Mouse (Mus musculus): ENCODE results near the gene A630076J17Rik.

A630076J17Rik gene

GRCm38 (mm10) chr3:107230527-107230926 is at the start of gene A630076J17Rik:
Gene A630076J17Rik (plus strand): TSS chr3:107230614.
- no peak for DNase-seq (ENCODE audit: low read depth, low spot score)

DNA sequence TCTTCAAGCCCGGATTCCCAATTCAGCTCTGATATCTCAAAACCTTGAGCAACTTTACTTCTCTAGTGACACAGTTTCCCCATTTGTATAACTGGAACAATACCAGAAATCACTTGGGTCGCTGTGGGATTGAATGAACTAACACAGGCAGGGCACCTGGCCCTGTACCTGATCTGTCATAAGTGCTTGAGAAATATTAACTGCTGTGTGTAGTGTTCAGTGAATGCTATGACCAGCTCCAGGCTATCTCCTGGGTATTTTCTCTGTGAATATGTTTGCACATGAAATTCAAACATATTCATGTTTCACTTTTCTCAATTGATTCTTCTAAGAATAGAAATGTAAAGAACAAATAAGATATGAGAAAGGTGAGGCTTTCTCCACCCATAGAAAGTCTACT is 49.6 kb upstream of the A630076J17Rik start:
- no peak for DNase-seq (ENCODE audit: low read depth, low spot score)

DNA sequence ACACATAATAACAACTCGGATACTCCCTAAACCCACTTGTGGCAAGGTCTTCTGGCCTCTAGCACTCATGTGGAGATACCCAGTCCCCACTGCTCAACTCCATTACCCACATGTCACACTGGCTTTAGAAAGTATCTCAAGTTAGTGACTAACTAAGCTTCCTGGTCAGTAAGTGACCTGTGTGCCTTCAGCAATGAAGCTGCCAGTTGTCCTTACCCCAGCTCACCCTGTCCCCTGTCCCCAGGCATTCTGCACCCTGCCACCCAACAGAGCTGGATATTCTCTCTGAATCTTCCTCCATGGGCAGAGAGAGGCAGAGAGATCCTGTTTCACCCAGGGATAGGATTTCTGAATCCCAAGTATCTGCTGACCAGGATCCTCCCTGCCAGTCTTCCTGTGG is 47.7 kb upstream of the A630076J17Rik start, which contains the start of gene Kcna10:
Gene Kcna10 (plus strand): TSS at position 301 of the 400 bp plus-strand sequence.
- no peak for DNase-seq (ENCODE audit: low read depth, low spot score)

DNA sequence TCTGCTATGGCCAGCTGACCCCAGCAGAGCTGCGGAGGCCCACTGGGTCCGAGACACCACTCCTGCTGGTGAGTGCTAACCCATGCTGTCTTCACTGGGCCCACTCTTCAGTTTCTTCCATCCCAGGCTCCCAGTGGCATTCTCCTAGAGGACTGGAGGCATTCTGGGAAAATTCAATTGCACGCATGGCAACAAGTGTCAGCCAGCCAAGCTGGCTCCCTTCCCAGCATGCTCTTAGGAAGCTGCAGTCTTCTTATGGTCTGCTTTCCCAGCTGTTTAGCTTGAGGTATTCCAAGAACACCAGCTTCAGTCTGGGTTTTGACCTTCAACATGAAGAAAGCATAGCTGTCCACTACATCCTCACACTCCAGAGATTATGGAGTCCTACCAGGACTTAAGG is 47.2 kb upstream of the A630076J17Rik start:
- DNase-seq (ENCODE audit: low read depth, low spot score), result no peak

GRCm38 (mm10) chr3:107185597-107185996 is 44.8 kb upstream of the A630076J17Rik start:
- DNase-seq (ENCODE audit: low read depth, low spot score), result no peak

DNA sequence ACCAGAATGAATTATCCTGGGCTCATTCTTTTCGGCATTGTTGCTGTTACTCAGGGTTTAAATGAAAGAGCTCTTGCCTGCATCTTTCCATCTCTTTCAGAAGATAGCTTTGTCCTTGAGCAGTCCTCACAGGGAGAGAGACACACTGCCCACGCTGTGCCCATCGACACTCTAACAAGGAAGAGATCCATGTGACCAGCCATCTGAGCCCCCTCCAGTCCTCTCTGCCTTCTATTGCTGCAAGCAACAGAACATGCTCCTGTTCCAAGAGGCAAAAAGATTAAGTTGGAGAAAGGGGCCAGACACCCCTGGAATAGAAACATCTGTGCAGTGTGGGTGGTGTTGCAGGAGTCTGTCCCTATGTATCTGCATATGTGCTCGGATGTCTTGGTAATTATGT is 43.4 kb upstream of the A630076J17Rik start:
- no peak for DNase-seq (ENCODE audit: low read depth, low spot score)

GRCm38 (mm10) chr3:107188226-107188899 is 42.1 kb upstream of the A630076J17Rik start:
- DNase-seq (ENCODE audit: low read depth, low spot score), result peak; percentile 52

DNA sequence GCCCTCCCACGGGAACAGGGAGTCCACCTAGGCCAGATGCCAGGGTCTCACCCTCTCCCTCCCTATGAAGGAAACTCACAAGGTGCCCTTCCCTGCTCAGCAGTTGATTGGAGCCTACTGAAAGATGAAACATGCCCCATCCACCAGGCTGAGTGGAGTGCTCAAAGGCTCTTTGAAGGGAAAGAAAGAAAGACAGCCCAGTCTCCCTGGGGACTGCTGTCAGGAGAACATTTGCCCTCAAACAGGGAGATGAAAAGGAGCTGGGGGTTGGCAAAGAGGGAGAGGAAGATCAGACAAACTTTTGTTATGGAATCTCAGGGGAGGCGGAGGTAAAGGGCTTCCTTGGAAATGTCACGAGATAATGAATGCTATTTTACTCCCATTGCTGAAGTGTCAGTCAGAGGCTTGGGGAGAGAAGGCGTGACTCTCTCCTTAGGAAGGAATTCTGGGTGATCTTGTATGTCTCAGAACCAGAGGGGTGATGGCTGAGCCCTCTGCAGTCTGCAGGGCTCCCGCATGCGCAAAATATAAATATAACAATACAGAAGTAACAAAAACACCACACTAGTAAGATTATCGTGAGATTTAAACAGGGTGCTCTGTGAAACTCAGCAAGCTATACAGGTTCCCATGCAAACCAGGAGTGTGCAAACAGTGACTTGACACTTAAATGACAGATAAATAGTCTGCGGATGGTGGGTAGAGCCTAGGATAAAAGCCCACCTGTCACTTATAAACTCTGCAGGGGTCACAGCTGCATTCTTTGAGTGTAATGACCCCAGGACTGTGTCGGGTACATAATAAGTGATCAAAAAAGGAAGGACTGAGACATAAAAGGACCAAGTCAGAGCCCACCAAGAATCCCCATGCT is 28.9 kb upstream of the A630076J17Rik start:
- DNase-seq (ENCODE audit: low read depth, low spot score), result no peak

DNA sequence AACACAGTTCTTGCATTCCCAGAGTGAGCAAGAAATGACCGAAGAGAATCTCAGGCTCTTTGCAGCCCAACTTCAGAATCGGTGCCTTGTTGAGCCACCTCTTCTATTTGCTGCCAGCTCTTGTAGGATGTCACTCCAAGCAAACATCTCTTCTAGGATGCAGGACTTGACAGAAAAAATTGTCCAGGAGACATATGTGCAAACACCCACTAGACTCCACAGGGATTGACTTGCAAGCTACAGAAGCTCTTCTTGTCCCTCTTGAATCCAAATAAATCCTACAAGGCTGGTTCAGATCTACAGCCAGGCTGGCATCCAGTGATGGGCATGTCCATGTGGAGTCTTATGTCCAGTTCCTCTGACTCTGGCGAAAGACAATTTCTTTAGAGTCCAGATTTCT is 26.0 kb upstream of the A630076J17Rik start:
- DNase-seq (ENCODE audit: low read depth, low spot score), result no peak

DNA sequence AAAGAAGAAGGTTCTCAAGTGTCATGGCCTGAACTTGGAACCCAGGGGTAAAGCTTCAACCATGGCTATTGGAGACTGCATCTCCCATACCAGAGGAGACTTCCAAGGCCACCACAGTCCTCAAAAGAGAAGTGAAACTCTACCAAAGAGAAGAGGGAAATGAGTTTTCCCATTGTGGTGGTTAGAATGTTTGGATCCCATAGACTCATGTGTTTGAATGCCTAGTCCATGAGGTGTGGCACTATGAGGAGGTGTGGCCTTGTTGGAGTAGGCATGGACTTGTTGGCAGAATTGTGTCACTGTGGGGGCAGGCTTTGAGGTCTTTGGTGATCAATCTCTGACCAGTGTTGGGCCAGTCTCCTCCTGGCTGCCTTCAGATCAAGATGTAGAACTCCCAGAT is 25.2 kb upstream of the A630076J17Rik start:
- no peak for DNase-seq (ENCODE audit: low read depth, low spot score)

DNA sequence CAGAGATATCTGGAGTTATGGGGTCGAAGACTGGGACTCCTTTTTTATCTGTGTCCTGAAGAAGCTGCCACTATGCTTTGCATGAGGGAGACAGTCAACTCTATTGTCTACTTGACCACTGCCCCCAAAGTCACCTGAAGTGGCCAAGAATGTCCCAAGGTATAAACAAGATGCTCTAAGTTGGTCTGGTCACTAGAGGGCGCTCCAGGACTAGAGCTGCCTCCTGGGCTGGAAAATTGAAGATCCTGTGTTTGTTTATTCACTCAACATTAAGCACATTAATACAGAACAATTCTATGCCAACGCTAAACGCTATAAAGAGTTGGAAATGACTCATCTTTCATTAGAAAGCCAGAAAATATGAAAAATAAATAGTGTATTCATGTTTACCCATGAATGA is 24.4 kb upstream of the A630076J17Rik start:
- DNase-seq (ENCODE audit: low read depth, low spot score), result no peak

DNA sequence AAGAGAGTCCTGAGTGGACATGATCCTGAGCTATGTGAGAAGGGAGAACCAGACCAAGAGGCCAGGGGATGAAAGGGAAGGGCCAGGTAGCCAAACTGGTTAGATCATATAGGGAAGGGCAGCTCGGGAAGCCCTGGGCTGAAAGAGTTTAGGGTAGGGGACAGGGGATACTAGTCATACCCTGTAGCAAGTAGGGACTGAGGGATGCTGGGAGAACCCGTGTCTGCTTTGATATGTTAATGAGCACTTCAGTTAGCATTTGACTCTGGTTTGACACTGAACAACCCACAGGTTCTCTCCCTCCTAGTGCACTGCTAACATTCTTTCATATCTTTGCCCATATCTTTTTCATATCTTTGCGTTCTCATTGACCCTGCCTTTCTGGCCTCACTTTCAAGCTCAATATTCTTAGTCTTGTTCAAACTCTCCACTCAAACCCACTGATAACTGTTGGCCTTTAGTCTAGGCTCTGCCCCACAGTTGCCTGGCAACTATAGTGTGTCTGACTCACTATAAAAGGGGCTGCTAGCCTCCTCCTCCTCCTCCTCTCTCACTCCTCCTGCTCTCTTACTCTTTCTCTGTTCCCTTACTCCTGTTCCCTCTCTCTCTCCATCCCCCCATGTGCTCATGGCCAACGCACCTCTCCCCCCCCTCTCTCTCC is 23.8 kb upstream of the A630076J17Rik start:
- no peak for DNase-seq (ENCODE audit: low read depth, low spot score)

DNA sequence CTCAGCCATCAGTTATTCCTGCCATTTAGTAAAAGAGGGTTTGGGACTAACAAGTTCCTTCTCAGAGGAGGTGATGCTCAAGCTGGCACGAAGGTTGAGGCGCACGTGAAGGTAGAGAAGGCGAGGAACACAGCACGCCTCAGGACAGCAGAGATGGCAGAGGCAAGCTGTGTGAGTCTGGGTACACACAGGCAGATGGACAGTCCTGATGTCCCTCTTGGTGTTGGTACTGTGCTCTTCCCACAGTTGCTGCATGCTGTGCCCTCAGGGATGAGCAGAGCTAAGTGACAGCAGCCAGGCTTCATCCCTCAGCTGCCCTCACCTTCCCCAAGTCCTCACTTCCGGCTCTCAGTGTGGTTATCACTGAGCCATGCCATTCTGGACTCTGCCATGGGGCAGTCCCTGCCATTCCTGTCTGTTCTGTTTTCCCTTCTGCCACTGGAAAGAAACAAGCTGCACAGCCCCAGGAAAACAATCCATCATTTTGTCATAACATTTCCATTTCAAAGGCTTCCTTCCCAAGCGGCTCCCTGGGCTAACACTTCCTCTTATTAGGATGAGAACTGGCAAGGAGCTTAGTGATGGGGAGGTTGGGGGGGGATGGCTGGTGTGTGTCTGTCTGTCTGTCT is 22.7 kb upstream of the A630076J17Rik start:
- DNase-seq (ENCODE audit: low read depth, low spot score), result no peak

DNA sequence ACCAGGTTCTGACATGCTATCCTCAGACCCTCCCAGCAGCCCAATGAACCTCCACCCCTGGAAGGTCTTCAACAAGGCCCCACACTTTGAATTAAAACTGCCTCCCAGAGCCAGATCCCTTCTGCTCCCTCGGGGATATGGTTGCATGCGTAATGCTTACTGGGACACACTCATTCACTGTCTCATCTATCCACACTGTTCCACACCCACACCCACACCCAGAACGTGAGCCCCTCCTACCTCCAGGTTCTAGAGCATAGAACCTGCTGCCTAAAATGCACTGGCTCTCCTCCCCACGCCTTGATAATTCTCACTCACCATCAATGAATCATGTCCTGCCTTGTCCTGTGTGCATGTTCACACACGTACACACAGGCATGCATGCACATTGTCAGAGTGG is 15.8 kb upstream of the A630076J17Rik start:
- no peak for DNase-seq (ENCODE audit: low read depth, low spot score)

DNA sequence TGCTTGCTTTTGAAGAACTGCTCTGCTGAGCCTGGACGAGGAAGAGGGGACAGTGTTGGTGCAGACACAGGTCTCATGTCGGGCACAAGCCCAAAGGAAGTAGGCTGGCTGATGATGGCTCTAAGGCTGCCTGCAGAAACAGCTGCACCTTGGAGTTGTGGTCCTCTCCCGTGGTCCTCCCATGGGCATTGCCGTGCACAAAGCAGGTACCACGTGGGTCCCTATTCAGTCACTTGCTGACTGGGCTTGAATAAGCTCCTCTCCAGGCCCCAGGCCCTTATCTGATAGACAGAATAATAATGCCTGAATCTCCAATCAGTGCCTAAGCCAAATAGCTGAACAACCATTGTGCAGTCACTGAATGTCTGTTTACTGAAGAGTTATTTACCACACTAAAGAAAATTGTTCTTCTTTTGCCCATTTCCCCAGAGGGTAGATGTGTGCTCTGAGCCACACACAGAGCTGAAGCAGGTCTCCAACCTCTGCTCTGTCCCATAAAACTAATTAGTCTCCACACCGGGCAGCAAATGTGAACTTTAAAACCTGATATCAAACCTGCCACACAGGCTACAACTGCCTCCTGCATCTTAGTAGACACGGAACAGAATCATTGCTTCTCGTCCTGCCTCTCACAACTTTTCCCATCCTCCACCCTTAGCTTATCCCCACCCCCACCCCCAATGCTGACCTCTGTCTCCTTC is 13.9 kb upstream of the A630076J17Rik start:
- no peak for DNase-seq (ENCODE audit: low read depth, low spot score)

DNA sequence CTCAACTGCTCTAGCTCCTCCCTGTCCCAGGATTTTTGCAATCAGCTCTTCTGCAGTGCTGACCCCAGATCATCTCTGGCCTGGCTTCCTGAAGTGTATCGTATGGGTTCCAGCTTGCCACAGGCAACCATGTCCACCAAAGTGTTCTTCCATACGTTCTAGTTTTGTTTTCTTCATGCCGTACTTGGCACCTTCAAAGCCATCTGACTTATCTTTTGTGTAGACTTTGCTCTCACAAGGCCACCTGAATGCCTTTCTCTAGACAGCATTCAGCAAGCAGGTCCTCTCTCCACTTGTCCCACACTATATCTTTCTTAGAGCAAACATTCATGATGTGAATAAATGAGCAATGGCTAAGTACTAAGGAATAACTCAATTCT is 13.3 kb upstream of the A630076J17Rik start:
- DNase-seq (ENCODE audit: low read depth, low spot score), result no peak

DNA sequence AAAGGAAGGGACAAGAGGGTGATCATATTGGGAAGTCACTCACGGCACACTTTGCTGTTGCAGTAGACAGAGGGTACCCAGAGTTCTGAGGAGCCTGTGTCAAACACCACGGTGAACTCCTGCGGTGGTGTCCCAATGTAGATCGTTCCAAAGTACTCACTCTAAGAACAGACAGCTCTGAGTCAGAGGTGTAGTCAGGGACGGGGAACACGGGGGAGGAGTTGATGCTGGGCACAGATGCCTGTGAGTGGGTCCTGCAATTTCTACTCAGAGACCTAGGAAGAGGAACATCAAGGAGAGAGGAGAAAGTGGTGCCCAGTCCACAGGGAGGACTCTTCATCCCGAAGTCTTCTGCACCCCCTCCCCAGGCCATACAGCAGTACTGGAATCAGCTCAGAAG is 11.8 kb upstream of the A630076J17Rik start:
- DNase-seq (ENCODE audit: low read depth, low spot score), result no peak

DNA sequence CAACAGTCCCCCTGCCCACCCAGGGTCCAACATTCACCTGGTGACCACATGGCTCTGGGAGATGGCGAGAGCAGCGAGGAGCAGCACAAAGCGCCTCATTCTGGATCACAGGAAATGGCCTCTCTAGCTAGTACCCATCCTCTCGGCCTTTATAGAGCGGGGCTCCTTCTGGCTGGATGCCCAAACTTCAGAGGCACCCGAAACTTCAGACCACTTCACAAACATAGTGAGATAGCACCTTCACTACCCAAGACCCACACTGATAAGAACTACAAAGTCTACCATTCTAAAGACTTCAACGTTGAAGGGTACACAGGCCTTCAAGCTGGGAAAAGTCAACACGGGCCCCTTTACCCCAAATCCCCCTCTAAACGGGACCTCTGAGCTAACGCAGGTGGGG is 8.8 kb upstream of the A630076J17Rik start, which contains the start of gene Cym:
Gene Cym (minus strand): TSS at position 125 of the 400 bp plus-strand sequence.
- DNase-seq (ENCODE audit: low read depth, low spot score), result no peak

DNA sequence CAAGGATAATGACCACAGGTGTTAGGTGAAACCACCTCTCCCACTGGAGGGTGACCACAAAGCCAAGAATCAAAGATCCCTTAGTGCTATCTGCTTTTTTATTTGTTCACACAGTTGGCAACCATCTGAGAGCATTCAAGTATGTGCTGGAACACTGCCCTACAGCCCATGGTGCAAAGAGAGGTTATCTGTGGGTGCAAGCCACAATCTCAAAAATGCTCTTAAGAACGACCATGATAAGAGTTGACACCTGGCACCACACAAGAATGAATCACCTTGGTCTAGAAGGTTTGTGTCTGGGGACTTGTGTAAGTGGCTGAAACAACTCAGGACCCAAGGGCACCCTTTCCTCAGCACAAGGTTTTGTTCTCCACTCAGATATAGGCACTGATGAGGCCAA is 7.2 kb upstream of the A630076J17Rik start:
- no peak for DNase-seq (ENCODE audit: low read depth, low spot score)

DNA sequence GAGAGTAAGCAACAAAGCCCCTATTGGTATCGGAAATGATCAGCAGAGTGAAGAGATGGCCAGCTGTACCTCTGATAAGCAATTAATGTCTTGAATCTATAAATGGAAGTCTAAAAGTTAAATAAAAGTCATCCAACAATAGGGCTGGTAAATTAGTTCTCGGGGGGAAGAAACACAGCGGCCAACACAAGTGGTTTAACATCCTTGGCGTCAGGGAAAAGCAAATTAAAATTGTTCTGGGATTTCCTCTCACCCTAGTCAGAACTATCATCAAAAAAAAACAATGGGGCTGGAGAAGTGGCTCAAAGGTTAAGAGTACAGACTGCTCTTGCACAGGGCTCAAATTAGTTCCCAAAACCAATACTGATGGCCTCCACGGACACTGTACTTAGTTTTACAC is 4.6 kb upstream of the A630076J17Rik start:
- no peak for DNase-seq (ENCODE audit: low read depth, low spot score)

DNA sequence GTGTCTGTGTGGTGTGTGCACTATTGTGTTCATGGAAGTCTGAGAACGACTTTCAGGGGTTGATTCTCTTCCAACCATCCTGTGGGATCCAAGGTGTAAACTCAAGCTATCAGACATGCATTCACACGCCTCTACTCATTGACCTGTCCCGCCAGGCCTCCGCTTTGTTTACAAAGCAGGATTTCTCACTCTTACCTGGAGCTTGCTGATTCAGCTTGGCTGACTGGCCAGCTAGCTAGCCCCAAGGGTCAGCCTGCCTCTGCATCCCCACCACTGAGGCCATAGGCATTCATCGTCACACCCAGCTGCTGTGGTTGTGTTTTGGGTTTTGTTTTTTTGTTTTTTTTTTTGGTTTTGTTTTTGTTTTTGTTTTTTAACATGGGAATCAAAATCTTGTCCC is 1.2 kb upstream of the A630076J17Rik start:
- DNase-seq (ENCODE audit: low read depth, low spot score), result no peak

Data from brain, embryonic 18.5 days (tissue).